Mouse (Mus musculus): Measurements from ENCODE around the gene Olfr887. TPM values are rescaled to one million over a fixed set of nuclear protein-coding genes. Genes with fewer than 3 reads are reported as not detected.

The Olfr887 gene
- not detected in 2 replicates for polyA plus RNA-seq (2012; rRNA removed)

GRCm38 (mm10) chr9:38083772-38084171, at the start of gene Olfr887:
Gene Olfr887, plus strand, starts transcription at chr9:38084072.

GRCm38 (mm10) chr9:38046255-38046654, 37.6 kb upstream of the Olfr887 start, which contains the start of gene Olfr884:
Gene Olfr884, plus strand, starts transcription at chr9:38046555.

GRCm38 (mm10) chr9:38061022-38061421, 22.9 kb upstream of the Olfr887 start, which contains the start of gene Olfr885:
Gene Olfr885, plus strand, starts transcription at chr9:38061322.

GRCm38 (mm10) chr9:38107828-38108227, 24.0 kb downstream of the Olfr887 start, which contains the start of gene Olfr888:
Gene Olfr888, plus strand, starts transcription at chr9:38108128.

GRCm38 (mm10) chr9:38114898-38115297, 31.0 kb downstream of the Olfr887 start, which contains the start of gene Olfr889:
Gene Olfr889, plus strand, starts transcription at chr9:38115198.

Other genes with a start within 250 kb of the Olfr887 start
- gene Olfr877, start 229.8 kb upstream of the Olfr887 start, polyA plus RNA-seq (2012; rRNA removed) = not detected in 2 replicates
- gene Olfr145, start 187.3 kb upstream of the Olfr887 start, polyA plus RNA-seq (2012; rRNA removed) = not detected in 2 replicates
- not detected in 2 replicates for gene Olfr878, start 166.2 kb upstream of the Olfr887 start, polyA plus RNA-seq (2012; rRNA removed)
- not detected in 2 replicates for gene Olfr881, start 92.2 kb upstream of the Olfr887 start, polyA plus RNA-seq (2012; rRNA removed)
- not detected in 2 replicates for gene Olfr883, start 58.3 kb upstream of the Olfr887 start, polyA plus RNA-seq (2012; rRNA removed)
- not detected in 2 replicates for gene Olfr884, start 37.5 kb upstream of the Olfr887 start, polyA plus RNA-seq (2012; rRNA removed)
- gene Olfr885, start 22.8 kb upstream of the Olfr887 start, polyA plus RNA-seq (2012; rRNA removed) = not detected in 2 replicates
- not detected in 2 replicates for gene Olfr888, start 24.1 kb downstream of the Olfr887 start, polyA plus RNA-seq (2012; rRNA removed)
- 0.01 TPM in 1 of 2 replicates, not detected in the other for gene Olfr889, start 31.1 kb downstream of the Olfr887 start, polyA plus RNA-seq (2012; rRNA removed)
- not detected in 2 replicates for gene Olfr890, start 58.4 kb downstream of the Olfr887 start, polyA plus RNA-seq (2012; rRNA removed)
- not detected in 2 replicates for gene Olfr891, start 96.7 kb downstream of the Olfr887 start, polyA plus RNA-seq (2012; rRNA removed)
- not detected in 2 replicates for gene Olfr893, start 124.3 kb downstream of the Olfr887 start, polyA plus RNA-seq (2012; rRNA removed)
- gene Olfr894, start 134.0 kb downstream of the Olfr887 start, polyA plus RNA-seq (2012; rRNA removed) = not detected in 2 replicates
- not detected in 2 replicates for gene Olfr143, start 168.7 kb downstream of the Olfr887 start, polyA plus RNA-seq (2012; rRNA removed)
- not detected in 2 replicates for gene Olfr895, start 183.8 kb downstream of the Olfr887 start, polyA plus RNA-seq (2012; rRNA removed)
- gene Olfr896-ps1, start 207.0 kb downstream of the Olfr887 start, polyA plus RNA-seq (2012; rRNA removed) = not detected in 2 replicates
- not detected in 2 replicates for gene Olfr25, start 245.0 kb downstream of the Olfr887 start, polyA plus RNA-seq (2012; rRNA removed)

Data from central nervous system, embryonic 11.5 days (tissue).